Mouse (Mus musculus) liver, embryonic 14.5 days (tissue): ENCODE data around the gene 1810062G17Rik.

Experiments
- CTCF ChIP-seq: IDR thresholded peaks from 2 replicates; pipeline ENCODE4 v1.5.1; 2016; ENCODE audit warnings: antibody characterized with exemption, low read depth, control low read depth
- EP300 ChIP-seq: IDR thresholded peaks from 2 replicates; pipeline ENCODE4 v1.6.1; 2016; ENCODE audit warnings: antibody characterized with exemption, low read depth

GRCm38 (mm10) chr3:36486881-36487280, 11.1 kb downstream of the 1810062G17Rik start:
- no peak for TF ChIP-seq EP300
- no peak for TF ChIP-seq CTCF
